Mouse (Mus musculus): ENCODE measurements around the gene Pced1b. TPM values are rescaled to one million over a fixed set of nuclear protein-coding genes. Genes with fewer than 3 reads are reported as not detected.

The Pced1b gene
- polyA plus RNA-seq, 1 experiment from 2014 or later, result 5.7 TPM

Other genes with a start within 250 kb of the Pced1b start
- gene Slc38a4, start 191.2 kb upstream of the Pced1b start, polyA plus RNA-seq (2014; fragmentation: Nextera tagmentation; extraction: Ambion mirVana), result 1.5 and 3.9 TPM in 2 replicates
- 16.7 and 16.9 TPM in 2 replicates for gene Amigo2, start 180 bp downstream of the Pced1b start, polyA plus RNA-seq (2014; fragmentation: Nextera tagmentation; extraction: Ambion mirVana)